Mouse (Mus musculus): ENCODE data around the gene Edc3. TPM values are rescaled to one million over a fixed set of nuclear protein-coding genes. Genes with fewer than 3 reads are reported as not detected.

Gene Edc3
- polyA plus RNA-seq, 1 experiment from 2014 or later = 21.2 TPM

DNA sequence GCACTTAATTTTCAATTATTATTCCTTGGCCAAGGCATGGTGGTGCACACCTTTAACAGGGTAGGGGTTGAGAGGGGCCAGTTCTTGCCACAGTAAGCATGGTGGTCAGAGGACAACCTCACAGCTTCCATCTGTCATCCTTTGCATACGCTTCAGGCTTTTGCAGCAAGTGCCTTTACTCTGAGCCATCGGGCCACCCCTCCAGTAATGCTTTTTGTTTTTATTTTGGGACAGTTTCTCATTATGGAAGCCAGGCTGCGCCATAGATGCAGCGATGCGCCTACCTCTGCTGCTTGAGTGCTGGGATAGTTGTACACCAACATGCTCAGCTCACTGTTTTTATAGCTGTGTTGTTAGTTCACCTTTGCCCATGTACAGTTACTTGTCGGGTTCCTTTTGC lies 25.3 kb downstream of the Edc3 start:
- Histone ChIP-seq H3K4me2 (no peak overlapping the region), H3K9me3 (replicated peaks) (no peaks in the 10 kb centered on the region), H3K4me3 (no peak overlapping the region), H3K4me1 (replicated peaks) (peaks cover 10% of the 10 kb centered on the region), H3K27me3 (replicated peaks) (no peaks in the 10 kb centered on the region), H3K27ac (ENCODE audit: poor library complexity, severe bottlenecking) (no peak overlapping the region), H3K9ac (no peak overlapping the region), H3K36me3 (peaks cover 30% of the 10 kb centered on the region)
- WGBS = 94% methylated on average over 6 of the region's 6 CpGs
- ATAC-seq (ENCODE audit: insufficient number of reproducible peaks, low FRiP score) = no peak

DNA sequence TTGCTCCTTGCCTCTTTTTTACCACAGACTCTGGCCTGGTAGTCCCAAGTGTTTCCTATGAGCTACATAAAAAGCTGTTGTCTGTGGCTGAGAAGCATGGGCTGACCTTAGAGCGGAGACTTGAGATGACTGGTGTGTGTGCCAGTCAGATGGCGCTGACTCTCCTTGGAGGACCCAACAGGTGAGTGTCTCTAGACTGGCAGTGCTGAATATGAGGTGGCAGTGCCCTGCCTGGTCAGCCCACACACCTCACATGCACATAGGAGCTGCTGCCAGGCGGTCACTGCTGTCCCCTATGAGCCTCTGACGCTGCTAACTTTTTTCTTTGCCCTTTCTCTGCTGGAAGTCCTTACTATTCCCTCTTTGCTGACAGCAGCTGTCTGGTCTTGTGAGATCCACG lies 31.5 kb downstream of the Edc3 start:
- Histone ChIP-seq H3K27ac (ENCODE audit: poor library complexity, severe bottlenecking) (no peak overlapping the region), H3K9me3 (replicated peaks) (no peaks in the 10 kb centered on the region), H3K4me3 (no peak overlapping the region), H3K4me1 (replicated peaks) (peaks cover 10% of the 10 kb centered on the region), H3K9ac (no peak overlapping the region), H3K4me2 (no peak overlapping the region), H3K27me3 (replicated peaks) (no peaks in the 10 kb centered on the region), H3K36me3 (peaks cover 39% of the 10 kb centered on the region)
- no peak for ATAC-seq (ENCODE audit: insufficient number of reproducible peaks, low FRiP score)
- 87% methylated on average over 5 of the region's 5 CpGs for WGBS

DNA sequence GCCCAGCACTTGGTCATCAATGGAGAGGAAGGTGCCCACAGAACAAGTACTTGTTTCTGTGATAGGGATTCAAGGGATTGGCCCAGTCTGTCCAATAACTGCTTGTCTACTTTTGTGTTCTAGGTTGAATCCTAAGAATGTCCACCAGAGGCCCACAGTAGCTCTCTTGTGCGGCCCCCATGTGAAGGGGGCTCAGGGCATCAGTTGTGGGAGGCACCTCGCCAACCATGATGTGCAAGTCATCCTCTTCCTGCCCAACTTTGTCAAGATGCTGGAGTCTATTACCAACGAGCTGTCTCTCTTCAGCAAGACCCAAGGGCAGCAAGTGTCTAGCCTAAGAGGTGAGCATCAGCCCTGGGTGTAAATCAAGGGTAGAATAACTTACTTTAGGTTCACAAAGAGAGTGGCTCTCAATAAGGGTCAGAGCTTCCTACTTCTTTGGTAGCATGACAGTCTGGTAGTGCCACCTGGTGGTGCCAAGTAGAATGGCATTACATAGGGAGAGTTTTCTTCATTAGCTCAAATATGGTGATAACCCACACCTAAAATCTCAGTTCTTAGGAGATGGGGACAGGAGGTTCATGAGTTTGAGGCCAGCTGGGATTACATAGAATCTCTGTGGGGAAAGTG lies 36.2 kb downstream of the Edc3 start:
- H3K27ac ChIP-seq (ENCODE audit: poor library complexity, severe bottlenecking) = no peak overlapping the region
- no peaks in the 10 kb centered on the region for H3K9me3 ChIP-seq (replicated peaks)
- ATAC-seq (ENCODE audit: insufficient number of reproducible peaks, low FRiP score) = no peak
- no peak overlapping the region for H3K4me2 ChIP-seq
- no peak overlapping the region for H3K4me3 ChIP-seq
- H3K4me1 ChIP-seq (replicated peaks) = no peaks in the 10 kb centered on the region
- peaks cover 76% of the 10 kb centered on the region for H3K36me3 ChIP-seq
- H3K9ac ChIP-seq = no peak overlapping the region
- no peaks in the 10 kb centered on the region for H3K27me3 ChIP-seq (replicated peaks)
- 70% methylated on average over 3 of the region's 3 CpGs for WGBS

DNA sequence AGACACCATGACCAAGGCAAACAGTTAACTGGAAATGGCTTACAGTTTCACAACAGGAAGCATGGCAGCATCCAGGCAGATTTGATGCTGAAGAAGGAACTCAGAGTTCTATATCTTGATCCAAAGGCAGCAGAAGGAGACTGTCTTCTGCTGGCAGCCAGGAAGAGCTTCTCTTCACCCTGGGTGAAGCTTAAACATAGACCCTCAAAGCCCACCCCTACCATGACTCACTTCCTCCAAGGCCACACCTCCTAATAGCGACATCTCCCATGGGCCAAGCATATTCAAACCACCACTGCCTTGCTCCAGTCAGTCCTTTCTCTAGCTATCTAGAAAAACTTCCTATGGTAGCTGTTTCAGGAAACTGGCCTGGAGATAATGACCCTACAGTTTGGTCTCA lies 38.7 kb downstream of the Edc3 start:
- Histone ChIP-seq H3K4me2 (no peak overlapping the region), H3K36me3 (peaks cover 85% of the 10 kb centered on the region), H3K4me1 (replicated peaks) (no peaks in the 10 kb centered on the region), H3K27ac (ENCODE audit: poor library complexity, severe bottlenecking) (no peak overlapping the region), H3K27me3 (replicated peaks) (no peaks in the 10 kb centered on the region), H3K4me3 (no peak overlapping the region), H3K9me3 (replicated peaks) (no peaks in the 10 kb centered on the region), H3K9ac (no peak overlapping the region)
- ATAC-seq (ENCODE audit: insufficient number of reproducible peaks, low FRiP score) = peak; percentile 52; the same call in 1 of the 2 replicates
- WGBS = 57% methylated on average over 1 of the region's 1 CpGs

DNA sequence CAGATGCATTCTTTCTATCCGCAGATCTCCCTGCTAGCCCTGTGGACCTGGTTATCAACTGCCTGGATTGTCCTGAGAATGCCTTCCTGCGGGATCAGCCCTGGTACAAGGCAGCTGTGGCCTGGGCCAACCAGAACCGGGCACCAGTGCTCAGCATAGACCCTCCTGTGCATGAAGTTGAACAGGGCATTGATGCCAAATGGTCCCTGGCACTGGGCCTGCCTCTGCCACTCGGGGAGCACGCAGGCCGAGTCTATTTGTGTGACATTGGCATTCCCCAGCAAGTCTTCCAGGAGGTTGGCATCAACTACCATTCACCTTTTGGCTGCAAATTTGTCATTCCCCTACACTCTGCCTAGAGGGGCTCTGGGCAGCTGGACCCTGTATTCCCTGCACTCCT lies 39.8 kb downstream of the Edc3 start:
- H3K36me3 ChIP-seq = peaks cover 86% of the 10 kb centered on the region
- H3K27me3 ChIP-seq (replicated peaks) = no peaks in the 10 kb centered on the region
- H3K4me3 ChIP-seq = no peak overlapping the region
- H3K4me1 ChIP-seq (replicated peaks) = no peaks in the 10 kb centered on the region
- no peaks in the 10 kb centered on the region for H3K9me3 ChIP-seq (replicated peaks)
- H3K27ac ChIP-seq (ENCODE audit: poor library complexity, severe bottlenecking) = no peak overlapping the region
- ATAC-seq (ENCODE audit: insufficient number of reproducible peaks, low FRiP score) = no peak
- no peak overlapping the region for H3K4me2 ChIP-seq
- no peak overlapping the region for H3K9ac ChIP-seq
- 85% methylated on average over 6 of the region's 6 CpGs for WGBS

DNA sequence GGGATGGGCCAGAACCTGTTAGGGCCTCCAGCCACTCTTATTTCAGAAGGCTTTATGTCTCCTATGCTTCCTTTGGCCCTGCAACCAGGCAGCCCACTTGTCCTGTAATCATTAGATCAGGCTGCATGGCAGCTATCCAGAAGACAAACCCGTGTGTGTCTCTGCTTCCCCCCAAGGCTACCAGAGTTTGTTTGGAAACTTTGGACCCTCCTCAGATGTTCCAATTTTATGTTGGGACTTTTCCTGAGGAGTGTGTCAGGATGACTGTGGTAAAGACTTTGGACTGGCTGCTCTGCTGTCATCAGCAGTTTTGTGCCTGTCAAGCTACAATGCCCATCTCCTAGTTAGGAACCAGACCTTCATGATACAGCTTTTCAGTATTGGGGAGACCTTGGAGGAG lies 40.5 kb downstream of the Edc3 start:
- 39% methylated on average over 1 of the region's 1 CpGs for WGBS
- Histone ChIP-seq H3K4me3 (no peak overlapping the region), H3K9ac (no peak overlapping the region), H3K27me3 (replicated peaks) (no peaks in the 10 kb centered on the region), H3K9me3 (replicated peaks) (no peaks in the 10 kb centered on the region), H3K27ac (ENCODE audit: poor library complexity, severe bottlenecking) (no peak overlapping the region), H3K4me2 (no peak overlapping the region), H3K4me1 (replicated peaks) (no peaks in the 10 kb centered on the region), H3K36me3 (peaks cover 89% of the 10 kb centered on the region)
- ATAC-seq (ENCODE audit: insufficient number of reproducible peaks, low FRiP score) = no peak

DNA sequence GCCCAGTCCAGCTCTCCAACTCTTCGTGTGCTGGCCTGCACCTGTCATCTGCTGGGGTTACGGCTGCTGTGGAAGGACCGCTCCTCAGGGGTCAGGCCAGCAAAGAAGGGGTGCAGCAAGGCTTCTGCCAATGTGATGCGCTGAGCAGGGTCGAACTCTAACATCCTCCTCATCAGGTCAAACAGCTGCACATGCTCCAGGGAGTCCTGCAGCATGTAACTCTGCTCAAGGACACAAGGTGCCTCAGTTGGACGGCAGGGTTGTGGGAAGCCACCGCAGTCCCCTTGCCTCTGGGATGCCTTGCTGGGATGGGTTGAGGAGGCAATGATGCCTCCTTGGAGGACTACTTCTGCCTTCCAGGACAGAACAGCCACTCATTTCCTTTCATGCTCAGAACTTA lies 42.6 kb downstream of the Edc3 start:
- Histone ChIP-seq H3K27me3 (replicated peaks) (no peaks in the 10 kb centered on the region), H3K4me3 (no peak overlapping the region), H3K27ac (ENCODE audit: poor library complexity, severe bottlenecking) (no peak overlapping the region), H3K4me2 (no peak overlapping the region), H3K9ac (no peak overlapping the region), H3K9me3 (replicated peaks) (no peaks in the 10 kb centered on the region), H3K4me1 (replicated peaks) (no peaks in the 10 kb centered on the region), H3K36me3 (peaks cover 98% of the 10 kb centered on the region)
- 90% methylated on average over 7 of the region's 7 CpGs for WGBS
- ATAC-seq (ENCODE audit: insufficient number of reproducible peaks, low FRiP score) = no peak

DNA sequence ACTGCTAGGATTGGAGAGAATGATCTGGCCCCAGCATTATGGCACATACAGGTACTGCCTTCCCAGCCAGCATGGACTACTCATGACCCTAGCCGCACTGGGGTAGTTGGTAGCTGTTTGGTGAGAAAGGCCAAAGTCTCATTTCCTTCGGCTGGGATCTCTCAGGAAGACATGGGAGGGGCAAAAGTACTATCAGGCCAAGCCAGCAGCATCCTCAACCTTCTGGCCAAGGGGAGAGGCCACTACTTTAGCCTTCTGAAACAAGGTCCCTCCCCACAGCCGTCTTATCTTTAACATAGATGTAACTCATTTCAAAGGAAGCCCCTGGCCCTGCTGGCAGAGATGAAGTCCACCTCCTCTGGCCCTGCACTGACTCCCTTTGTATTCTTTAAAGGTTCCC lies 49.2 kb downstream of the Edc3 start:
- H3K27me3 ChIP-seq (replicated peaks) = no peaks in the 10 kb centered on the region
- ATAC-seq (ENCODE audit: insufficient number of reproducible peaks, low FRiP score) = peak; percentile 22; the same call in 1 of the 2 replicates
- peaks cover 88% of the 10 kb centered on the region for H3K36me3 ChIP-seq
- H3K4me3 ChIP-seq = no peak overlapping the region
- H3K9me3 ChIP-seq (replicated peaks) = no peaks in the 10 kb centered on the region
- peaks cover 37% of the 10 kb centered on the region for H3K4me1 ChIP-seq (replicated peaks)
- no peak overlapping the region for H3K27ac ChIP-seq (ENCODE audit: poor library complexity, severe bottlenecking)
- peak overlapping the region; percentile 19; the same call in 1 of the 2 replicates for H3K4me2 ChIP-seq
- H3K9ac ChIP-seq = no peak overlapping the region
- WGBS = 58% methylated on average over 3 of the region's 3 CpGs

DNA sequence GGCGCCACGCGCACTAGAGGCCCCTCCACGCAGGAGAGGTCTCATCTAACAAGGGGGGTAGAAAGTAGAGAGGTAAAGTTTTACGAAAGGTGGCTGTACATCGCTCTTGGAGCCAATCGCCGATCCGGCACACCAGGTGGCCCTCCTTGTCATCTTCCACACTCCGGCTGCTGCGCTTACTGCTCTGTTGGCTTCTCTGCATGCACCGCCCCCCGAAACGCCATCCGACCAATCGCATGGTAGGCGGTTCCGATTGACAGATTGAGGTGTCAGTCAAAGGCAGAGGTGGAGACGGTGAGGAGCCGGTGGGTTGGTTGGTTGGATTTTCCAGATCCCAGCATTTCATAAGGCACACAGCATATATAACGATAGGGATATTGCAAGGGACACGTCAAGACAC lies 50.2 kb downstream of the Edc3 start:
- H3K4me1 ChIP-seq (replicated peaks) = peaks cover 46% of the 10 kb centered on the region
- H3K9me3 ChIP-seq (replicated peaks) = no peaks in the 10 kb centered on the region
- H3K27ac ChIP-seq (ENCODE audit: poor library complexity, severe bottlenecking) = no peak overlapping the region
- 0 out of 2 replicates have a peak overlapping the region, but pooled peaks have one; percentile 1 for H3K4me3 ChIP-seq
- peaks cover 78% of the 10 kb centered on the region for H3K36me3 ChIP-seq
- WGBS = 86% methylated on average over 22 of the region's 22 CpGs
- H3K9ac ChIP-seq = 0 out of 2 replicates have a peak overlapping the region, but pooled peaks have one; percentile 21
- peak; percentile 46 for ATAC-seq (ENCODE audit: insufficient number of reproducible peaks, low FRiP score)
- H3K4me2 ChIP-seq = peak overlapping the region; percentile 40; the same call in 1 of the 2 replicates
- H3K27me3 ChIP-seq (replicated peaks) = no peaks in the 10 kb centered on the region

DNA sequence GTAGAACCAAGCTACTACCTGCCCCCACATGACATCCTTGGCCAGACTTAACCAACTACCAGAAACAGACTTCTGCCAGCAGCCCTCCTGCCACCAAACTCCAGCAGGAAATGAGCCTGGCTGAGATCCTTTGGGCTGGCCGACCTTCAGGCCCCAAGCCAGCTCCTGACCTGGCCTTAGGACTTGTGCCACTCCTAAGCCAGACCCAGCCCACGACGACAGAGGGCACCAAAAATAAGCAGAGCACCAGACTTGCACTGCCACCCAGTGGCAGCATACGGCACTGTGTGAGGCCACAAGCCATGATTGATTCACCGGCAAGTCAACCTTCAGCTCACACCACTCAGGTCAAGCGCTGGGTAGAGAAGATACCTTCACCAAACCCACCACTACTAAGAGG lies 50.9 kb downstream of the Edc3 start:
- Histone ChIP-seq H3K9ac (peak overlapping the region; percentile 40; the same call in 1 of the 2 replicates), H3K4me3 (no peak overlapping the region; the same call in 1 of the 2 replicates), H3K9me3 (replicated peaks) (no peaks in the 10 kb centered on the region), H3K27ac (ENCODE audit: poor library complexity, severe bottlenecking) (0 out of 2 replicates have a peak overlapping the region, but pooled peaks have one; percentile 34), H3K4me2 (peak overlapping the region; percentile 40), H3K27me3 (replicated peaks) (no peaks in the 10 kb centered on the region), H3K36me3 (peaks cover 71% of the 10 kb centered on the region), H3K4me1 (replicated peaks) (peaks cover 51% of the 10 kb centered on the region)
- 16% methylated on average over 6 of the region's 6 CpGs for WGBS
- ATAC-seq (ENCODE audit: insufficient number of reproducible peaks, low FRiP score) = peak; percentile 52

DNA sequence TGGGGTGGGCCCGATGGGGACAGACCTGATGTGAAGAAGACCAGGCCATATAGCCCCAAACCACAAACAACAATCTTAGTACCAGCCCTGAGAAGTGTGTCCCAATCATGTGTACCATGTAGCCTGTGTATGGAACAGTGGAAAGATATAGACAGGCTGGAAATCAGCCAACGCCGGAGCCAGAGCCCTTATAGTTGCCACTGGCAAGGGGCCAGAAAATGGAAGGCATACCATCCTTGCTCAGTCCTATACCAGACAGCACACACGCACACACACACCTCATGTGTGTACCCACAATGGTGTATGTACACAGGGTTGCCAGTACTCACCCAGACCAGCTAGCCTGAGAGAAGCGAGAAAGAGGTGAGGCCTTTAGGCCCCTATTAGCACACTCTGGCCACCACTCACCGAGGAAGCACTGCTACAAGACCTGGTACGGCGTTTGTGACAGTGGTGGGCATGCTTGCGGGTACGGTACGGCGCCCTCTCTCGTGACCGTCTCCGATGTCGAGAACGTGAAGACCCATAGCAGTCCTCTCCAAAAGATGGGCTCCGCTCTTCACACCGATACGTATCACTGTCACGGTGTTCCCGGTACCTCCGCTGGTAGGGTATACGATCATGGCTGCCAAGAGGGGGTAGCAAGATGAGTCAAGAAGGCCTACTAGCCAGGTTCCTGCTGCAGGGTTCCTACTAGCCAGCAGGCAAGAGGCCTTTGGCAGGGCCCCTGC lies 52.2 kb downstream of the Edc3 start:
- Histone ChIP-seq H3K27me3 (replicated peaks) (no peaks in the 10 kb centered on the region), H3K36me3 (peaks cover 58% of the 10 kb centered on the region), H3K27ac (ENCODE audit: poor library complexity, severe bottlenecking) (no peak overlapping the region), H3K4me1 (replicated peaks) (peaks cover 51% of the 10 kb centered on the region), H3K9ac (no peak overlapping the region), H3K4me2 (no peak overlapping the region), H3K9me3 (replicated peaks) (no peaks in the 10 kb centered on the region), H3K4me3 (no peak overlapping the region)
- no peak for ATAC-seq (ENCODE audit: insufficient number of reproducible peaks, low FRiP score)
- 93% methylated on average over 24 of the region's 24 CpGs for WGBS
